Mouse (Mus musculus): Measurements from ENCODE around the gene Skap2. TPM values are rescaled to one million over a fixed set of nuclear protein-coding genes. Genes with fewer than 3 reads are reported as not detected.

Gene Skap2
- polyA plus RNA-seq, 1 experiment from 2014 or later, result 22.4 TPM

- H3K4me1 ChIP-seq (replicated peaks), result no peaks in the 10 kb centered on the region
- no peaks in the 10 kb centered on the region for H3K27me3 ChIP-seq
- H3K9ac ChIP-seq, result no peak overlapping the region
- 62% methylated on average over 4 of the region's 4 CpGs for WGBS (ENCODE audit: insufficient replicate concordance)
- ATAC-seq (ENCODE audit: low read depth) (no peak), DNase-seq (no peak)
- no peak overlapping the region for H3K4me2 ChIP-seq
- H3K9me3 ChIP-seq (replicated peaks), result no peaks in the 10 kb centered on the region
- no peaks in the 10 kb centered on the region for H3K36me3 ChIP-seq
- no peak overlapping the region for H3K27ac ChIP-seq
- no peak overlapping the region for H3K4me3 ChIP-seq (replicated peaks)
Observed at GRCm38 (mm10) chr6:51863508-51863907, 148.8 kb downstream of the Skap2 start.

- DNase-seq (no peak), ATAC-seq (ENCODE audit: low read depth) (no peak)
- WGBS (ENCODE audit: insufficient replicate concordance), result 51% methylated on average over 8 of the region's 8 CpGs
- H3K36me3 ChIP-seq, result no peaks in the 10 kb centered on the region
- H3K4me3 ChIP-seq (replicated peaks), result no peak overlapping the region
- H3K4me1 ChIP-seq (replicated peaks), result peaks cover 5% of the 10 kb centered on the region; the same call in 1 of the 2 replicates
- no peak overlapping the region for H3K4me2 ChIP-seq
- H3K27ac ChIP-seq, result no peak overlapping the region
- no peaks in the 10 kb centered on the region for H3K27me3 ChIP-seq
- H3K9ac ChIP-seq, result no peak overlapping the region
- H3K9me3 ChIP-seq (replicated peaks), result no peaks in the 10 kb centered on the region
Observed at GRCm38 (mm10) chr6:51860300-51860699, 152.0 kb downstream of the Skap2 start.

GRCm38 (mm10) chr6:51857821-51858220 lies 154.5 kb downstream of the Skap2 start:
- no peaks in the 10 kb centered on the region for H3K9me3 ChIP-seq (replicated peaks)
- no peak overlapping the region for H3K27ac ChIP-seq
- no peaks in the 10 kb centered on the region; the same call in 1 of the 2 replicates for H3K27me3 ChIP-seq
- ATAC-seq (ENCODE audit: low read depth) (peak; percentile 62), DNase-seq (peak; percentile 63)
- H3K4me2 ChIP-seq, result peak overlapping the region; percentile 44
- under 1% methylated on average over 11 of the region's 11 CpGs for WGBS (ENCODE audit: insufficient replicate concordance)
- H3K4me3 ChIP-seq (replicated peaks), result no peak overlapping the region
- no peaks in the 10 kb centered on the region for H3K36me3 ChIP-seq
- H3K9ac ChIP-seq, result no peak overlapping the region
- H3K4me1 ChIP-seq (replicated peaks), result peaks cover 5% of the 10 kb centered on the region; the same call in 1 of the 2 replicates

- WGBS (ENCODE audit: insufficient replicate concordance), result 54% methylated on average over 3 of the region's 3 CpGs
- no peak for DNase-seq
- H3K27me3 ChIP-seq, result peaks cover 7% of the 10 kb centered on the region
- no peak overlapping the region for H3K4me2 ChIP-seq
- ATAC-seq (ENCODE audit: low read depth), result no peak
- H3K27ac ChIP-seq, result no peak overlapping the region
- peaks cover 5% of the 10 kb centered on the region; the same call in 1 of the 2 replicates for H3K4me1 ChIP-seq (replicated peaks)
- H3K4me3 ChIP-seq (replicated peaks), result no peak overlapping the region
- H3K9me3 ChIP-seq (replicated peaks), result no peaks in the 10 kb centered on the region
- H3K36me3 ChIP-seq, result no peaks in the 10 kb centered on the region
- H3K9ac ChIP-seq, result no peak overlapping the region
Observed at GRCm38 (mm10) chr6:51853291-51853690, 159.1 kb downstream of the Skap2 start.

- peaks cover 5% of the 10 kb centered on the region; the same call in 1 of the 2 replicates for H3K4me1 ChIP-seq (replicated peaks)
- no peak overlapping the region for H3K27ac ChIP-seq
- H3K36me3 ChIP-seq, result no peaks in the 10 kb centered on the region
- no peaks in the 10 kb centered on the region for H3K9me3 ChIP-seq (replicated peaks)
- H3K27me3 ChIP-seq, result peaks cover 7% of the 10 kb centered on the region
- no peak overlapping the region for H3K4me3 ChIP-seq (replicated peaks)
- WGBS (ENCODE audit: insufficient replicate concordance), result 32% methylated on average over 4 of the region's 4 CpGs
- DNase-seq (no peak), ATAC-seq (ENCODE audit: low read depth) (no peak)
- H3K4me2 ChIP-seq, result no peak overlapping the region
- no peak overlapping the region for H3K9ac ChIP-seq
Observed at GRCm38 (mm10) chr6:51852643-51853042, 159.7 kb downstream of the Skap2 start.

- Histone ChIP-seq H3K4me1 (replicated peaks) (peaks cover 5% of the 10 kb centered on the region; the same call in 1 of the 2 replicates), H3K36me3 (no peaks in the 10 kb centered on the region), H3K27me3 (peaks cover 15% of the 10 kb centered on the region), H3K4me2 (no peak overlapping the region), H3K9me3 (replicated peaks) (no peaks in the 10 kb centered on the region), H3K4me3 (replicated peaks) (no peak overlapping the region), H3K27ac (no peak overlapping the region), H3K9ac (no peak overlapping the region)
- ATAC-seq (ENCODE audit: low read depth) (no peak), DNase-seq (no peak)
- 19% methylated on average over 7 of the region's 7 CpGs for WGBS (ENCODE audit: insufficient replicate concordance)
Observed at GRCm38 (mm10) chr6:51851544-51851943, 160.8 kb downstream of the Skap2 start.

- WGBS (ENCODE audit: insufficient replicate concordance), result 82% methylated on average over 13 of the region's 13 CpGs
- H3K4me2 ChIP-seq, result no peak overlapping the region
- H3K27me3 ChIP-seq, result peaks cover 15% of the 10 kb centered on the region
- DNase-seq (no peak), ATAC-seq (ENCODE audit: low read depth) (no peak)
- no peak overlapping the region for H3K4me3 ChIP-seq (replicated peaks)
- no peaks in the 10 kb centered on the region for H3K4me1 ChIP-seq (replicated peaks)
- H3K36me3 ChIP-seq, result no peaks in the 10 kb centered on the region
- no peak overlapping the region for H3K27ac ChIP-seq
- no peaks in the 10 kb centered on the region for H3K9me3 ChIP-seq (replicated peaks)
- H3K9ac ChIP-seq, result no peak overlapping the region
Observed at GRCm38 (mm10) chr6:51850030-51850817, 162.1 kb downstream of the Skap2 start.

GRCm38 (mm10) chr6:51849561-51849960 lies 162.8 kb downstream of the Skap2 start:
- Histone ChIP-seq H3K4me1 (replicated peaks) (no peaks in the 10 kb centered on the region), H3K9me3 (replicated peaks) (no peaks in the 10 kb centered on the region), H3K9ac (no peak overlapping the region), H3K36me3 (no peaks in the 10 kb centered on the region), H3K27me3 (peaks cover 15% of the 10 kb centered on the region), H3K4me3 (replicated peaks) (no peak overlapping the region), H3K27ac (no peak overlapping the region), H3K4me2 (no peak overlapping the region)
- DNase-seq (no peak), ATAC-seq (ENCODE audit: low read depth) (no peak)
- WGBS (ENCODE audit: insufficient replicate concordance), result 74% methylated on average over 10 of the region's 10 CpGs

GRCm38 (mm10) chr6:51844106-51844505 lies 168.2 kb downstream of the Skap2 start:
- Histone ChIP-seq H3K4me3 (replicated peaks) (no peak overlapping the region), H3K9me3 (replicated peaks) (no peaks in the 10 kb centered on the region), H3K36me3 (no peaks in the 10 kb centered on the region), H3K9ac (no peak overlapping the region), H3K27me3 (peaks cover 13% of the 10 kb centered on the region), H3K27ac (no peak overlapping the region), H3K4me2 (no peak overlapping the region), H3K4me1 (replicated peaks) (no peaks in the 10 kb centered on the region)
- no peak for DNase-seq
- no peak for ATAC-seq (ENCODE audit: low read depth)
- WGBS (ENCODE audit: insufficient replicate concordance), result 71% methylated on average over 11 of the region's 11 CpGs

GRCm38 (mm10) chr6:51843081-51843480 lies 169.3 kb downstream of the Skap2 start:
- no peak for ATAC-seq (ENCODE audit: low read depth)
- WGBS (ENCODE audit: insufficient replicate concordance), result 73% methylated on average over 9 of the region's 9 CpGs
- DNase-seq, result no peak

GRCm38 (mm10) chr6:51838177-51838576 lies 174.2 kb downstream of the Skap2 start:
- H3K9me3 ChIP-seq (replicated peaks), result no peaks in the 10 kb centered on the region
- WGBS (ENCODE audit: insufficient replicate concordance), result 55% methylated on average over 3 of the region's 3 CpGs
- ATAC-seq (ENCODE audit: low read depth), result no peak

More at GRCm38 (mm10) chr6:51843081-51843480, 169.3 kb downstream of the Skap2 start:
- H3K4me3 ChIP-seq (replicated peaks), result no peak overlapping the region
- no peaks in the 10 kb centered on the region for H3K36me3 ChIP-seq
- no peak overlapping the region for H3K4me2 ChIP-seq
- no peak overlapping the region for H3K27ac ChIP-seq
- no peaks in the 10 kb centered on the region for H3K4me1 ChIP-seq (replicated peaks)
- H3K9me3 ChIP-seq (replicated peaks), result no peaks in the 10 kb centered on the region
- peaks cover 7% of the 10 kb centered on the region; the same call in 1 of the 2 replicates for H3K27me3 ChIP-seq
- no peak overlapping the region for H3K9ac ChIP-seq

GRCm38 (mm10) chr6:51833362-51833761 lies 179.0 kb downstream of the Skap2 start:
- 52% methylated on average over 2 of the region's 2 CpGs for WGBS (ENCODE audit: insufficient replicate concordance)

More at GRCm38 (mm10) chr6:51838177-51838576, 174.2 kb downstream of the Skap2 start:
- no peak for DNase-seq
- no peaks in the 10 kb centered on the region for H3K4me1 ChIP-seq (replicated peaks)
- H3K27ac ChIP-seq, result no peak overlapping the region
- H3K27me3 ChIP-seq, result no peaks in the 10 kb centered on the region
- H3K36me3 ChIP-seq, result no peaks in the 10 kb centered on the region
- H3K4me3 ChIP-seq (replicated peaks), result no peak overlapping the region
- no peak overlapping the region for H3K9ac ChIP-seq
- no peak overlapping the region for H3K4me2 ChIP-seq

More at GRCm38 (mm10) chr6:51833362-51833761, 179.0 kb downstream of the Skap2 start:
- H3K4me3 ChIP-seq (replicated peaks), result no peak overlapping the region
- no peak overlapping the region for H3K9ac ChIP-seq
- H3K36me3 ChIP-seq, result no peaks in the 10 kb centered on the region
- no peak overlapping the region for H3K27ac ChIP-seq
- no peak overlapping the region for H3K4me2 ChIP-seq
- H3K9me3 ChIP-seq (replicated peaks), result no peaks in the 10 kb centered on the region
- H3K27me3 ChIP-seq, result no peaks in the 10 kb centered on the region
- H3K4me1 ChIP-seq (replicated peaks), result no peaks in the 10 kb centered on the region
- DNase-seq (no peak), ATAC-seq (ENCODE audit: low read depth) (no peak)
